Mouse (Mus musculus) olfactory bulb, adult 2 months (tissue): Measurements from ENCODE around the gene Lcmt1.

Experiments
- CTCF ChIP-seq: fragments of 200-500 bp; IDR thresholded peaks from 2 replicates; pipeline ENCODE4 v1.5.1; 2012; ENCODE audit warnings: low read depth, mild to moderate bottlenecking, low read length, moderate library complexity; ENCODE audit not compliant: insufficient read depth
- POLR2A ChIP-seq: fragments of 200-500 bp; IDR thresholded peaks from 2 replicates; pipeline ENCODE4 v1.6.1; 2012; ENCODE audit warnings: mild to moderate bottlenecking, low read depth, low read length, moderate library complexity; ENCODE audit not compliant: insufficient read depth

- no peak for TF ChIP-seq CTCF
- no peak for TF ChIP-seq POLR2A
Measured at GRCm38 (mm10) chr7:123421958-123422357, 52.4 kb downstream of the Lcmt1 start.
